Mouse (Mus musculus) MEL (cell line): ENCODE measurements around the gene Cys1.

ENCODE experiments used
- CHD1 ChIP-seq: IDR thresholded peaks from 2 replicates; pipeline ENCODE4 v1.6.1; 2012; ENCODE audit warnings: low read depth, mild to moderate bottlenecking, inconsistent platforms, low read length, improper control_type of control experiment
- CHD2 ChIP-seq: IDR thresholded peaks from 2 replicates; pipeline ENCODE4 v1.6.1; 2011; ENCODE audit warnings: low read length, improper control_type of control experiment
- JUND ChIP-seq: IDR thresholded peaks from 2 replicates; pipeline ENCODE4 v1.6.1; 2011; ENCODE audit warnings: low read depth, mild to moderate bottlenecking, improper control_type of control experiment, low read length
- KAT2A ChIP-seq: conservative IDR thresholded peaks from 2 replicates; pipeline ENCODE4 v1.6.1; 2012; ENCODE audit warnings: low read depth, low read length, improper control_type of control experiment, inconsistent platforms
- MAX ChIP-seq: IDR thresholded peaks from 2 replicates; pipeline ENCODE4 v1.6.1; 2011; ENCODE audit warnings: low read length, improper control_type of control experiment
- MAZ ChIP-seq: IDR thresholded peaks from 2 replicates; pipeline ENCODE4 v1.6.1; 2012; ENCODE audit warnings: low read depth, mild to moderate bottlenecking, inconsistent platforms, low read length, improper control_type of control experiment
- MYC ChIP-seq: IDR thresholded peaks from 2 replicates; pipeline ENCODE4 v1.6.1; 2011; ENCODE audit warnings: low read depth, mild to moderate bottlenecking, low read length, improper control_type of control experiment, moderate library complexity
- POLR2A ChIP-seq, 2 experiments: IDR thresholded peaks; 2 replicates each; pipeline ENCODE4 v1.6.1; 2011 to 2012; ENCODE audit warnings: low read length in 2 of 2, mild to moderate bottlenecking in 2 of 2, control low read depth in 1 of 2, improper control_type of control experiment in 1 of 2, low read depth in 1 of 2, moderate library complexity in 1 of 2; ENCODE audit not compliant: control insufficient read depth in 1 of 2, insufficient read depth in 1 of 2, poor library complexity in 1 of 2
- POLR2AphosphoS2 ChIP-seq: IDR thresholded peaks from 2 replicates; pipeline ENCODE4 v1.6.1; 2011; ENCODE audit warnings: low read length, improper control_type of control experiment
- RCOR1 ChIP-seq: IDR thresholded peaks from 2 replicates; pipeline ENCODE4 v1.6.1; 2012; ENCODE audit warnings: low read depth, mild to moderate bottlenecking, inconsistent platforms, low read length, improper control_type of control experiment
- SMC3 ChIP-seq: IDR thresholded peaks from 2 replicates; pipeline ENCODE4 v1.6.1; 2011; ENCODE audit warnings: low read depth, low read length, improper control_type of control experiment
- TAL1 ChIP-seq: IDR thresholded peaks from 2 replicates; pipeline ENCODE4 v1.6.1; 2012; ENCODE audit warnings: mild to moderate bottlenecking, inconsistent platforms, low read length, moderate library complexity, mixed read lengths
- UBTF ChIP-seq: IDR thresholded peaks from 2 replicates; pipeline ENCODE4 v1.6.1; 2012; ENCODE audit warnings: low read depth, mild to moderate bottlenecking, inconsistent platforms, low read length, improper control_type of control experiment, moderate library complexity, borderline replicate concordance; ENCODE audit not compliant: insufficient read depth
- USF1 ChIP-seq: IDR thresholded peaks from 2 replicates; pipeline ENCODE4 v1.6.1; 2014; ENCODE audit warnings: low read depth, mild to moderate bottlenecking, inconsistent platforms, low read length, improper control_type of control experiment, moderate library complexity

- TF ChIP-seq TAL1 (no peak), RCOR1 (no peak), MAX (no peak), UBTF (no peak), CHD2 (no peak), JUND (no peak), SMC3 (no peak), USF1 (no peak), POLR2AphosphoS2 (no peak), POLR2A (IDR thresholded peaks at IDR 0.05; ENCODE audit: control insufficient read depth in 1 of 2, insufficient read depth in 1 of 2, low read depth in 1 of 2, low read length in 2 of 2, poor library complexity in 1 of 2) (no peak), CHD1 (no peak), MYC (no peak), MAZ (no peak), KAT2A (no peak)
Measured at GRCm38 (mm10) chr12:24703013-24703412, 21.4 kb upstream of the Cys1 start.
